Mouse (Mus musculus) B cell, adult (primary cell): ENCODE measurements around the gene Vmn1r91. TPM values are rescaled to one million over a fixed set of nuclear protein-coding genes. Genes with fewer than 3 reads are reported as not detected.

Experiments used
- total RNA-seq: library from RNA; stranded (reverse); gene quantifications from 4 replicates; pipeline ENCODE4 v1.2.4, GENCODE M21; 2023; ENCODE audit not compliant: inconsistent age

Gene Vmn1r91
- total RNA-seq: not detected in 4 replicates

DNA sequence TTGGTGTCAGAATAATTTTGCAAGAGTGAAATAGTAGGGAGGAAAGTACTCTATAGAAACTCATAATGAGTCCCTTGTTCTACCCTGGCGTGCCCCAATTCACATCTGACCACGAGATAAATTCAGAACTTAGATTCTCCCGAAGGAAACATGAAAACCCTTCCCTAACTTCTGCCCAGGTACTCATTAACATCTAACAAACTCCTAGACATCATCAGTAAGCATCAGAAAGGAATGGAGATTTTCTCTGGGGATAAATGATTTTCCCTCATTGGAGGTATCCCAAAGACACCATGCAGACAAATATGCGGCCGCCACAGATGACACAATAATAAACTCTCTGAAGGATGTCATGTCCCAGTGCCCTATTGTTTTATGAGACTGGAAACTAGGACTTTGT, at the start of gene Vmn1r91:
TSS of gene Vmn1r91 (plus strand) at position 301 of the 400 bp plus-strand sequence.

GRCm38 (mm10) chr7:20122479-20122878, 23.0 kb downstream of the Vmn1r91 start, which contains the start of gene Gm16442:
Gm16442 (minus strand) TSS chr7:20122579.

GRCm38 (mm10) chr7:20138988-20139387, 39.5 kb downstream of the Vmn1r91 start, which contains the start of gene Vmn1r93:
Vmn1r93 (minus strand) TSS chr7:20139088.

Other genes starting within 250 kb of the Vmn1r91 start
- not detected in 4 replicates for gene Gm19345, start 247.7 kb upstream of the Vmn1r91 start, total RNA-seq
- gene Ceacam16, start 238.4 kb upstream of the Vmn1r91 start, total RNA-seq: 15.4 to 22.5 TPM (median 16.2 TPM) in 4 replicates
- not detected in 4 replicates for gene Ceacam19, start 211.7 kb upstream of the Vmn1r91 start, total RNA-seq
- 15.8 to 22.5 TPM (median 19.3 TPM) in 4 replicates for gene Pvr, start 178.5 kb upstream of the Vmn1r91 start, total RNA-seq
- not detected in 4 replicates for gene Igsf23, start 148.9 kb upstream of the Vmn1r91 start, total RNA-seq
- gene Ceacam20, start 134.3 kb upstream of the Vmn1r91 start, total RNA-seq: not detected in 4 replicates
- not detected in 4 replicates for gene Nlrp9b, start 108.2 kb upstream of the Vmn1r91 start, total RNA-seq
- not detected in 4 replicates for gene Gm16442, start 22.9 kb downstream of the Vmn1r91 start, total RNA-seq
- not detected in 4 replicates for gene Vmn1r93, start 39.4 kb downstream of the Vmn1r91 start, total RNA-seq
- not detected in 4 replicates for gene Vmn1r94, start 68.7 kb downstream of the Vmn1r91 start, total RNA-seq
- not detected in 4 replicates for gene Vmn1r95, start 94.0 kb downstream of the Vmn1r91 start, total RNA-seq
- gene Gm6164, start 105.9 kb downstream of the Vmn1r91 start, total RNA-seq: not detected in 4 replicates
- not detected in 4 replicates for gene Gm4498, start 134.1 kb downstream of the Vmn1r91 start, total RNA-seq
- gene Gm5890, start 163.2 kb downstream of the Vmn1r91 start, total RNA-seq: not detected in 4 replicates
- gene Gm4133, start 234.4 kb downstream of the Vmn1r91 start, total RNA-seq: not detected in 4 replicates